Mouse (Mus musculus) left cerebral cortex, postnatal 10 days (tissue): ENCODE results near the gene Elf2. TPM values are rescaled to one million over a fixed set of nuclear protein-coding genes. Genes with fewer than 3 reads are reported as not detected.
"Not testable (repeated sequence)": the region's sequence is repeated elsewhere in the genome, so short reads cannot be mapped to it uniquely, and the experiment has no call there.

Experiments used
- DNase-seq, 2 experiments: peaks; one replicate each; pipeline ENCODE4 v3.0.0; 2021 to 2022; ENCODE audit warnings: low spot score in 2 of 2, mixed read lengths in 1 of 2; ENCODE audit errors: extremely low spot score in 1 of 2
- intact Hi-C: fragments of 180-260 bp; cut with DNase I; formaldehyde crosslinking; loops from one replicate; pipeline ENCODE4 v1.15.1; 2025
- total RNA-seq, 2 experiments: library from RNA; stranded (reverse); gene quantifications; 2 replicates each; pipeline ENCODE4 v1.2.3; 2021

The Elf2 gene
- total RNA-seq, 2 experiments from 2014 or later: 24.6 to 26.5 TPM

DNA sequence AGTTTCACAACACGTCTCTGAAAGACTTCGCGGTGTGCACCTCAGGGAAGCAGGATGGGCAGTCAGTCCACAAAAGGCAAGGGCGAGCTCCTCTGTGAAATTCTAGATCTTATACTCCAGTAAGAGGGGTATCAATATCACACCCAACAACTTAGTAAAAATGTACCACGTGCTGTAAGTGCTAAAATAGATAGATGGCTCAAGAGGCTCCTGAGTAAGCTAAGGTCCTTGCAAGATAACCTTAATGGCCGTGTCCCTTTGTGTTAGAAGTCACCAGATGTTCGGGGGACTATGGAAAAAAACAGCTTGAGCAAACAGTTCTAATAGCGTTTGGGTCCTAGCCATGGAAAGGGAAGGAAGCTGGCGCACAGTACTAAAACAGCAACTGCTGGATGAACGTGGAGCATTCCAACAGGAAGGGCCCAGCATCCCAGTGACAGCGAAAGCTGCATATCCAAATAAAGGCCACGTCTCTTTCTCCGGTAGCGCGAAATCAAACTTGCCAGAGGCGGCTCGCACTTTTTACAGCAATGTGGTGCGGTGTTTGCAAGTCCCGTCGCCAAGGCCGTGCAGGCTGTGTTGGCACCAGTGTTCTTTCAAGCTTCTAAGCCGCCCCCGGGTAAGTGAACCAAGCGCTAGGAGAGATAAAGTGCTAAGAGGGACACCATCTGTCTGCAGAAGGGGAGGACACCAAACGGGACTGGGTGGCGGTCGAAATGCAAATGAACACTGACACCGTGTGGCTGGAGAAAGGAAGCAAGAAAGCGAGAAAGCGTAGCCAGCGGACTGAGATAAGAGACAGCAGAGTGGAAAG is 24.4 kb upstream of the Elf2 start:
- intact Hi-C loops: loop anchor here (2.0 to 5.0 kb wide), 2 partner anchors 76 to 133 kb away; no protein-coding TSS in a partner anchor

DNA sequence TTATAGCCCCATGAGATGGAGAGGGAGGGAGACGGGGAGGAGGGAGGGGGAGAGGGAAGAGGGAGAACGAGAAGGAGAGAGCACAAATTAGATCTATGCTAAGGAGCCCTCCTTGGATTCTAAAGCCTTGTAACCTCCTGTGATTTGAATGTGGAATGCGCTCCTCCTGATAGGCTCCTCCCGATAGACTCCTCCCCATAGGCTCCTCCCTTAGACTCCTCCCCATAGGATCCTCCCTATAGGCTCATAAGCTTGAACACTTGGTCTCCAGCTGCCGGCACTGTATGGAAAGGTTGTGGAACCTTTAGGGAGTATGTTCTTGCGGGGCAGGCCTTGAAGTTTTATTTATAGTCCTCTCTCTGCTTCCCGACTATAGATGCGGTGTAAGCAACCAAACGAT is 20.6 kb upstream of the Elf2 start:
- intact Hi-C loops: no loop called here
- DNase-seq: no peak

More for the DNA sequence above, 24.4 kb upstream of the Elf2 start:
- DNase-seq: peak; percentile 77 to 85

DNA sequence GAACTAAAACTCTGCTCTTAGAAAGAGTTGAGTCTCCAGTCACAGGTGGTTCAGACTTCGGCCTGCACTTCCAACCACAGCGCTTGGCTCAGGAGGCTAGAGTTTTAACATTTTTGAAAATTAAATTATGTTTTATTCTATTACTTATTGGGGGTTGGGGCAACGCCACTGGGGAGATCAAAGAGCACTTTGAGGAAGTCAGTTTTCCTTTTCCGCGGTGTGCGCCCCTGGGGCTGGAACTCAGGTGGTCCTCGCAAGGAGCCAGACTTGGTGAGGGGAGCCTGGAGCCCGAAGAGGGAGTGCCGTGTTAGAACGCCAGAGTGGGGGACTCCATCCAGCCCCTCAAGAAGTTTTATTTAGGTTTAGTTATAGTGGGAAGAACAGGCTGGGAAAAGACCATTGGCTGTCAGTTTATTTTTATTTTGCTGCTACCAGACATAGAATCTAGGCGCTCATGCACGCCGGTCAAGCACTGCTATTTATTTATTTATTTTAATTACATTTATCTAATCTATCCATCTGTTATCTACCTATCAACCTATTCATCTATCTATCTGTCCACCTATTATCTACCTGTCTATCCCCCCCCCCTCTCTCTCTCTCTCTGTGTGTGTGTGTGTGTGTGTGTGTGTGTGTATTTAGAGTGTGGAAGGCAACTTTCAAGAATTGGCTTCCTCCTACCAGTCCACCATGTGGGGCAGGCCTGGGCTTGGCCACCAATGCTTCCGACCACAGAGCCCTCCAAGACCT is 19.3 kb upstream of the Elf2 start:
- DNase-seq: no peak
- intact Hi-C loops: loop anchor here (2.0 kb wide), 1 partner anchor 19 kb away; the partner anchor contains the start of gene Elf2

- DNase-seq: peak; percentile 43 to 60
- intact Hi-C loops: loop anchor here (2.0 kb wide), 1 partner anchor 18 kb away; the partner anchor contains the start of gene Elf2
Observed at GRCm38 (mm10) chr3:51358660-51359557, 18.4 kb upstream of the Elf2 start.

GRCm38 (mm10) chr3:51358181-51358580 is 17.7 kb upstream of the Elf2 start:
- DNase-seq: peak; percentile 49 to 72
- intact Hi-C loops: loop anchor here (2.0 kb wide), 1 partner anchor 17 kb away; the partner anchor contains the start of gene Elf2

- no peak for DNase-seq
- intact Hi-C loops: loop anchor here (2.0 kb wide), 1 partner anchor 17 kb away; the partner anchor contains the start of gene Elf2
Observed at GRCm38 (mm10) chr3:51357624-51358023, 17.2 kb upstream of the Elf2 start.

GRCm38 (mm10) chr3:51357078-51357477 is 16.6 kb upstream of the Elf2 start:
- intact Hi-C loops: no loop called here
- DNase-seq: no peak

DNA sequence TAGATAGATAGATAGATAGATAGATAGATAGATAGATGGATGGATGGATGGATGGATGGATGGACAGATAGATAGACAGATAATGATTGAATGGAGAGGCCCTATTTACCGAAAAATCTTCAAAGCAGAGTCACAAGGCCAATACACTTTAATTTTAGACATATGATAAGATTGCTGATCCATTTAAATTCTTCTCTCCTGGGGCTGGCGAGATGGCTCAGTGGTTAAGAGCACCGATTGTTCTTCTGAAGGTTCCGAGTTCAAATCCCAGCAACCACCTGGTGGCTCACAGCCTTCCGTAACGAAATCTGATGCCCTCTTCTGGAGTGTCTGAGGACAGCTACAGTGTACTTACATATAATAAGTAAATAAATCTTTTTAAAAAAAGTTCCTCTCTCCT is 14.5 kb upstream of the Elf2 start:
- DNase-seq, intact Hi-C loops: not testable (repeated sequence)

DNA sequence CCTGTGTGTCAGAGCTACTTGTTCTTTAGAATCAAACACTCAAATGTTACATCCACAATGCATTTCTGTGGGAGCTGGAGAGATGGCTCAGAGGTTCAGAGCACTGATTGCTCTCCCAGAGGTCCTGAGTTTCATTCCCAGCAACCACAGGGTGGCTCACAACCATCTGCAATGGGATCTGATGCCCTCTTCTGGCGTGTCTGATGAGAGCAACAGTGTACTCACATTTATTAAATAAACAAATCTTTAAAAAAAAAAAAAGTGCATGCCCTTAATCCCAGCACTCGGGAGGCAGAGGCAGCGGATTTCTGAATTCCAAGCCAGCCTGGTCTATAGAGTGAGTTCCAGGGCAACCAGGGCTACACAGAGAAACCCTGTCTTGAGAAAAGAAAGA is 13.6 kb upstream of the Elf2 start:
- intact Hi-C loops: no loop called here
- no peak for DNase-seq

DNA sequence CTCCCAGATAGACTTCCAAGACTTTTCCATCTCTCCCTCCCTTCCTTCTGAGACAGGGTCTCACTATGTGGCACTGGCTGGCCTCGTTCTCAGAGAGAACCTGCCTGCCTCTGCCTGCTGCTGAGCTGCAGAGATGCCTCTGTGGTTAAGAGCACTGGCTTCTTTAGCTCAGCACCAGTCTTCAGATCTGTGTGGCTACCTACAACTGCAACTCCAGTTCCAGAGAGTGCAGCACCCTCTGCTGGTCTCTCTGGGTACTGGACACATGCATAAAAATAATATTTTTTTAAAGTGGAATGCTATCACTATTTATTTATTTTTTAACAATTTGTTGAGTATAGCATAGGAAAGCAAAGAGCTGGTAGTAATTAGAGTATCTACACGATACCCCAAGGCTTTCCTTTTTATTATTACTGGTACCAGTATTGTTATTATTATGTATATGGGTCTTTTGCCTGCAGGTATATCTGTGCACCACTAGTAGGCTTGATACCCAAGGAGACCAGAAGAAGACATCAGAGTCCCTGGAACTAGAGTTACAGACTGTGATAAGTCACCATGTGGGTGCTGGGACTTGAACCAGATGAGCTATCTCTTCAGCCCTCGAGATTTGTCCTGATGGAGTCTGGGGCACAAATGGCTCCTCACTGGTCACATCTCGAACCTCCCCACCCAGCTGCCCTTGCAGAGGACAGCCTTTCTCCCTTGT is 13.0 kb upstream of the Elf2 start:
- intact Hi-C loops: no loop called here
- DNase-seq: peak in 1 of 2 experiments; percentile 43

DNA sequence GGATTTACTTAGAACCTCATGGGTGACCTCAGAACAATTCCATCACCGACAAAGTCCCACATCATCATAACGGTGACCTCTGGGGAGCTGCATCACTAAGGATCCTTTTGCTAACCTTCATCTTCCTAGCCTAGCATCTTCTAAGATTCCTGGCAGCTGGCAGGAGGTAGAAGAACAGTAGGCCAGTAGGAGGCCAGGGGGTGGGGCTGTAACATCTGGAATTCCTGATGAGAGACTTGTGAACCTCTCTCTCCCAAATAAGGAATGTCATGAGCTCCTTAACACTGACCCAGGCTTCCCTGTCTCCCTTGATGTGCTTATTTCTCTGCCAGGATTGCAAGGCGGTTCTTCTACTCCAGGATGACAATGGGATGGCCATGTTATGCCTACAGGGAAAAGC is 10.3 kb upstream of the Elf2 start:
- intact Hi-C loops: no loop called here
- DNase-seq: no peak

DNA sequence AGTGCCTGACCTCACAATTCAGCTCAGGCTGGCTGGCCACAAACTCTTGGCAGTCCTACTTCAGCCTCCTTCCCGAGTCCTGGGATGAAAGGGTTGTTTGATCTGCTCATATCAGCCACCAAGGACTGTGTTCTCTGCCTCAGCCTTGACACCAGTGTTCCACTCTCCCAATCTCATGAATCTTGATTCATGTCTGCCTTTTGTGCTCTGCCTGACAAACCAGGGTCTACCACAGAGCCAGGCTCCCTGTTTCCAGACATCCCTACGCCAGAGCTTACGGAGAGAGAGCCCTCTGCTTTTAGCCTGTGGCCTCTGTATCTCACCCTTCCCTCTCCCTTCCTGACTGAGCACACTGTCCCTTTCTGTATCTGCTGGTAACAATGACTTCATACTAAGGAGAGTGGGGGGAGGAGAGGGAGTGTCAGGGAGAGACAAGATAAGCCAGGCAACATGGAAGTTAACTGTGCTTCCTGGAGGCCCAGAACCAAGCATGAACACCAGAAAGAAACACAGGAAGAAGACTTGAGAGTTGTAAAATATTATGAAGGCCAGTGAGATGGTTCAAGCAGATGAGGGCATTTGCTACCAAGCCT is 8.3 kb upstream of the Elf2 start:
- intact Hi-C loops: no loop called here
- no peak for DNase-seq

DNA sequence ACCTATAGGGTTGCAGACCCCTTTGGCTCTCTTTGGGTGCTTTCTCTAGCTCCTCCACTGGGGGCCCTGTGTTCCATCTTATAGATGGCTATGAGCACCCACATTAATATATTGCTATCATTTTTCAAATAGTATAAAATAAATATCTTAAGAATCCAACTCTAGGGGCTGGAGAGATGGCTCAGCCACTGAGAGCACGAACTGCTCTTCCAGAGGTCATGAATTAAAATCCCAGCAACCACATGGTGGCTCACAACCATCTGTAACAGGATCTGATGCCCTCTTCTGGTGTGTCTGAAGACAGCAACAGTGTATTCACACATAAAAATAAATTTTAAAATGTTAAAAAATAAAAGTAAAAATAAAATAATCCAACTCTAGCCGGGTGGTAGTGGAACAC is 4.6 kb upstream of the Elf2 start:
- intact Hi-C loops, DNase-seq: not testable (repeated sequence)

DNA sequence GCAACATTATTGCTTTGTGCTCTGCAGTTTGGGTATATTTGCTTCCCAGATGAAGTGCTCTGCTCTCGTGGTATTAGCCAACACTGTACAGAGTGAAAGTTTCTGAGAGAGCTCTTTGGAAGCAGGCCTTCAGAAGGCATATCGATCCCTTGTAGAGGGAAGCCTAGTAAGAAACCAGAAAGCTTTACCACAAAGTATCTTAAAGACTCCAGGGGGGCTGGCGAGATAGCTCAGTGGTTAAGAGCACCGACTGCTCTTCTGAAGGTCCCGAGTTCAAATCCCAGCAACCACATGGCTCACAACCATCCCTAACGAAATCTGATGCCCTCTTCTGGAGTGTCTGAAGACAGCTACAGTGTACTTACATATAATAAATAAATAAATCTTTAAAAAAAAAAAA is 3.7 kb upstream of the Elf2 start:
- intact Hi-C loops, DNase-seq: not testable (repeated sequence)

DNA sequence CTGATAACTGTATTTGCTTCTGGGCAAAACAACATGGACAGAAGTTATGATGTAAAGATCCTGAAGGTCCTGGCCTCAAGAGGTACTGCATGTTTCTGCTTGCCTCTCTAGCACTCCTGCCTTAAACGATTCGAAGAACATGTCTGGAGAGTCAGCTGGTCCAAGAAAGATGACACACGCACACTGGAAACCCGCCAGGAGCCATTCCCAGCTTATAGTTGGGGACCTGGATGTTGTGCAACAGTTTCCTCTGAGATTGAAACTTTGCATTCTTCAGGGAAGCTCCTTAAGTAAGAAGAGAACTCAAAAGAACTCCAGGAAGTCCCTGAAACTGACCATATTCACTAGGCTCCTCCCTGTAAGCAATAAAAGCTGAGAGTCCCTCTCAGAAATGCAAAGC is 2.8 kb upstream of the Elf2 start:
- DNase-seq: no peak
- intact Hi-C loops: no loop called here

DNA sequence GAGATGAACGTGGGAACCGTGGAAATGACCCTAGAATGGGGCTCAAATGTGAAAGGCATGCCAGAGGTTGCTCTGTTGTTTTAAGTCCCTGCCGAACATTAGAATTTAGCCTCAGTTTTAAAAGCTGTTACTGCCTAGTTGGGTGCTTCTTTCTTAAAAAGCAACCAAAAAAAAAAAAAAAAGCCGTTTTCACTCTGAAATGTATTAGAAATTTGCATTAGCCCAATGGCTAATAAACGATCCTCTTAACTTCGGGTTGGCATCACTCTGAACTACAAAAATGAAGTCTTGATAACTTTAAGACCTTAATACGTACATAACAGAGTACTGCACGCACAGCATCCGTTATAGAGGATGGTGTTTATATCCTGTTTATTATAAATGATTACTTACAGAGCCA is 1.7 kb upstream of the Elf2 start:
- intact Hi-C loops: no loop called here
- no peak for DNase-seq

GRCm38 (mm10) chr3:51341268-51342081 is 1.0 kb upstream of the Elf2 start:
- DNase-seq: peak; percentile 44 to 92
- intact Hi-C loops: loop anchor here (2.0 kb wide), 1 partner anchor 17 kb away; no protein-coding TSS in a partner anchor
